Mouse (Mus musculus) ES-E14 (cell line): ENCODE data around the gene Zfp503. TPM values are rescaled to one million over a fixed set of nuclear protein-coding genes. Genes with fewer than 3 reads are reported as not detected.

Source experiments
- DNase-seq: peaks from one replicate; pipeline ENCODE4 v3.0.0-alpha.2; 2013; ENCODE audit warnings: low read depth, low spot score
- H3K27ac ChIP-seq: 2 replicates; pipeline ENCODE4 v1.5.1; 2012; ENCODE audit warnings: low read depth, mild to moderate bottlenecking, low read length, moderate library complexity, mixed read lengths; ENCODE audit not compliant: poor library complexity, insufficient read depth, severe bottlenecking
- H3K36me3 ChIP-seq: 2 replicates; pipeline ENCODE4 v1.6.1; 2012; ENCODE audit warnings: mild to moderate bottlenecking, low read length, moderate library complexity, mixed read lengths; ENCODE audit not compliant: control insufficient read depth, poor library complexity, insufficient read depth, severe bottlenecking
- H3K4me1 ChIP-seq, 2 experiments: fragments of 150-350 bp in 1 of 2; sonication (generic) in 1 of 2; 2 replicates each; pipeline ENCODE4 v1.6.1; 2012; ENCODE audit warnings: low read length in 2 of 2, mild to moderate bottlenecking in 1 of 2, mixed read lengths in 1 of 2; ENCODE audit not compliant: control insufficient read depth in 2 of 2, insufficient read depth in 2 of 2, poor library complexity in 1 of 2
- H3K4me3 ChIP-seq, 2 experiments: fragments of 150-350 bp in 1 of 2; sonication (generic) in 1 of 2; 2 replicates each; pipeline ENCODE4 v1.5.1; 2012; ENCODE audit warnings: low read length in 2 of 2, low read depth in 1 of 2, mild to moderate bottlenecking in 1 of 2, mixed read lengths in 1 of 2; ENCODE audit not compliant: insufficient read depth in 1 of 2, poor library complexity in 1 of 2, severe bottlenecking in 1 of 2
- H3K9ac ChIP-seq: 2 replicates; pipeline ENCODE4 v1.6.1; 2012; ENCODE audit warnings: low read depth, mild to moderate bottlenecking, low read length, mixed read lengths; ENCODE audit not compliant: poor library complexity, insufficient read depth, severe bottlenecking
- H3K9me3 ChIP-seq: fragments of 150-350 bp; sonication (generic); 2 replicates; pipeline ENCODE4 v1.6.1; 2012; ENCODE audit warnings: low read depth, mild to moderate bottlenecking, low read length; ENCODE audit not compliant: control insufficient read depth, insufficient read depth
- CHD2 ChIP-seq: IDR thresholded peaks from 2 replicates; pipeline ENCODE4 v1.6.1; 2014; ENCODE audit warnings: mild to moderate bottlenecking, low read depth, low read length, inconsistent platforms
- HCFC1 ChIP-seq: IDR thresholded peaks from 2 replicates; pipeline ENCODE4 v1.6.1; 2012; ENCODE audit warnings: low read length, inconsistent platforms, borderline replicate concordance; ENCODE audit not compliant: insufficient read depth
- MAFK ChIP-seq: IDR thresholded peaks from 2 replicates; pipeline ENCODE4 v1.6.1; 2014; ENCODE audit warnings: mild to moderate bottlenecking, low read depth, low read length, inconsistent platforms; ENCODE audit not compliant: insufficient read depth
- ZC3H11A ChIP-seq: IDR thresholded peaks from 2 replicates; pipeline ENCODE4 v1.6.1; 2012; ENCODE audit warnings: low read depth, mild to moderate bottlenecking, inconsistent platforms, low read length, borderline replicate concordance
- ZNF384 ChIP-seq: IDR thresholded peaks from 2 replicates; pipeline ENCODE4 v1.6.1; 2012; ENCODE audit warnings: low read depth, low read length, inconsistent platforms
- in situ Hi-C, 2 experiments: fragments of 600-800 bp; cut with MboI; formaldehyde crosslinking; loops; one replicate each; pipeline ENCODE4 v1.15.1; 2025; ENCODE audit warnings: low sequenced_read_pairs in 2 of 2, inconsistent platforms in 1 of 2; ENCODE audit not compliant: unreplicated experiment in 2 of 2
- total RNA-seq: library from RNA; depleted of rRNA; stranded (reverse); fragments of 300-350 nt; gene quantifications from 2 replicates; pipeline ENCODE4 v1.2.3, GENCODE M21; 2012

Zfp503 gene
- total RNA-seq, 1 experiment, result 1.2 TPM

DNA sequence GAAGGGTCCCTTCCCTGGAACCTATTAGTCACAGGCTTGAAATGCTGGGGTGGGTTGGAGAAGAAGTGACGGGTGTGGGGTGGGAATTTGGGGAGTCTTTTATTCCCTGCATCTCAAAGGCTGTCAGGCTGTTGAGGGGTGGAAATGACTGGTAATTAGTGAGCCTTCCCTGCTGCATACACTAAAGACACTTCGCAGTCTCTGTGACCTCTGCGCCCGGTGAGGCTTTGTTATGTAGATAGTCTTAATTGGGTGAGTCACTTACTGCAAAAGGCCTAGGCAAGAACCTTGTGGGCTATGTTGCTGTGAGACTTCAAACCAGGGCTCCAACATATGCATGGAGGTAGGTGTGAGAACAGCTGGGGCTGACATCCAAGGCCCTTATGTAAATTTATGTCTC lies 15.5 kb upstream of the Zfp503 start:
- H3K9me3 ChIP-seq, result no peaks in the 10 kb centered on the region
- H3K27ac ChIP-seq, result no peak overlapping the region
- no peak for DNase-seq
- H3K4me3 ChIP-seq, result no peak overlapping the region
- no peak overlapping the region for H3K9ac ChIP-seq
- no peaks in the 10 kb centered on the region for H3K4me1 ChIP-seq
- TF ChIP-seq CHD2, result 0 out of 2 replicates have a peak, but pooled peaks have one; percentile 16
- no peak for TF ChIP-seq ZC3H11A
- TF ChIP-seq HCFC1, result no peak
- no peak for TF ChIP-seq ZNF384
- in situ Hi-C loops, result no loop called here
- H3K36me3 ChIP-seq, result no peaks in the 10 kb centered on the region

DNA sequence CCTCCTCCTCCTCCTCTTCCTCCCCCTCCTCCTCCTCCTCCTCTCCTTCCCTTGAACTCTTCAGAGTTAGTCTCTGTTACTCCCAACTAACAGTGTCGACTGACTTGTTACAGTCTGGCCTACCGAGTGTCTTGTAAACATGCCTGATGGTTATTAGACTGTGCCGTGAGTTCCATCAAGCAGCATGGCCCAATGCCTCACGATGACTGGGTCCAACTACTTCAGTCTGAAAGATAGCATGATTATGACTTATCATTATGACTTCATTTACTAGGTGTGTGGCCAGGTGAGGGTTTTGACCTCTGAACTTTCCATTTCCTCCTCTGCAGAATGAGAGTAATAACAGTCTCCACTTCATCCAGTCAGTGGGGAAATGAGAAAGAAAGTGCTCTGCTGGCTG lies 14.2 kb upstream of the Zfp503 start:
- H3K9ac ChIP-seq, result no peak overlapping the region
- no peaks in the 10 kb centered on the region for H3K9me3 ChIP-seq
- no peak for DNase-seq
- no peak overlapping the region for H3K27ac ChIP-seq
- in situ Hi-C loops, result no loop called here
- no peak overlapping the region for H3K4me3 ChIP-seq
- H3K36me3 ChIP-seq, result no peaks in the 10 kb centered on the region
- TF ChIP-seq HCFC1 (no peak), ZNF384 (no peak), ZC3H11A (no peak), CHD2 (no peak), MAFK (no peak)
- H3K4me1 ChIP-seq, result no peaks in the 10 kb centered on the region

DNA sequence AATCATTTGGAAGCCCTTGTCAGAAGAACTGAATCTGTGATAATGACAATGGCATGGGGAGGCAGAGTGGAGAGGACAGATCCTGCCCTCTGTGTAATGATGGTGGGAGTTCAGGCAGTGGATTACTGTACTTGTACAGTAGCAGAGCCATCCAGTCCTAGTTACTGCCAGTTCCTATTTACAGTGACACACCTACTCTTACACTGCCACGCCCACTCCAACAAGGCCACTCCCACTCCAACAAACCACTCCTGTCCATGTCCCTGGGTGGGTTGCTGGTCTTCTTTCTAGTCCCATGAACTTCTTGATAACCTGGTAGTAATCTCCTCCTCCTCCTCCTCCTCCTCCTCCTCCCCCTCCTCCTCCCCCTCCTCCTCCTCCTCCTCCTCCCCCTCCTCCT lies 13.8 kb upstream of the Zfp503 start:
- no peak for DNase-seq
- in situ Hi-C loops, result no loop called here
- Histone ChIP-seq H3K4me1 (no peaks in the 10 kb centered on the region), H3K9ac (no peak overlapping the region), H3K4me3 (no peak overlapping the region), H3K27ac (no peak overlapping the region), H3K9me3 (no peaks in the 10 kb centered on the region), H3K36me3 (no peaks in the 10 kb centered on the region)
- no peak for TF ChIP-seq MAFK
- no peak for TF ChIP-seq CHD2
- no peak for TF ChIP-seq ZC3H11A
- TF ChIP-seq ZNF384, result no peak
- TF ChIP-seq HCFC1, result no peak

DNA sequence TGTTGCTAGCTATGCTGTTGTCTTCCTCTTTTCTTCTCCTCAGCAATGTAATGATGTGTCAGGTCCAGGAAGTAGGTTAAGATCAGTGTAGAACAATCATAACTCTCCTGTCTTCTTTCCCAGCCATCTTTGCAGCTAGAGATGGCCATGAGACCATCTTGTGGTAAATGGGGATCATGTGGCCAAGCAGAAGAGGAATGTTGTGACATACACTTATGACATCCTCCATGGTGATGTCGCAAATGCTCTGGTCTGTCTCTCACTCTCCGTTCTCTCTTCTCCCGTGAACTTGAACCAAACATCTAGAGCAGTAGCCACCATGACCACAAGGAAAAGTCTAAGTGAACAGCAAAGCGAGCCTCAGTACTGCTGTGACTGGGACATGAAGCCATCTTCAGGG lies 10.2 kb upstream of the Zfp503 start:
- no peaks in the 10 kb centered on the region for H3K36me3 ChIP-seq
- H3K4me1 ChIP-seq, result peaks cover 0 to 3% of the 10 kb centered on the region in 2 experiments; a peak in 1 of 4 replicates
- in situ Hi-C loops, result loop anchor here (25.0 kb wide), 2 partner anchors 813 to 1413 kb away; no protein-coding TSS in a partner anchor
- no peaks in the 10 kb centered on the region for H3K9me3 ChIP-seq
- H3K4me3 ChIP-seq, result no peak overlapping the region
- DNase-seq, result no peak
- no peak overlapping the region for H3K27ac ChIP-seq
- H3K9ac ChIP-seq, result no peak overlapping the region
- no peak for TF ChIP-seq ZC3H11A
- no peak for TF ChIP-seq ZNF384
- TF ChIP-seq CHD2, result no peak
- TF ChIP-seq MAFK, result no peak
- no peak for TF ChIP-seq HCFC1

DNA sequence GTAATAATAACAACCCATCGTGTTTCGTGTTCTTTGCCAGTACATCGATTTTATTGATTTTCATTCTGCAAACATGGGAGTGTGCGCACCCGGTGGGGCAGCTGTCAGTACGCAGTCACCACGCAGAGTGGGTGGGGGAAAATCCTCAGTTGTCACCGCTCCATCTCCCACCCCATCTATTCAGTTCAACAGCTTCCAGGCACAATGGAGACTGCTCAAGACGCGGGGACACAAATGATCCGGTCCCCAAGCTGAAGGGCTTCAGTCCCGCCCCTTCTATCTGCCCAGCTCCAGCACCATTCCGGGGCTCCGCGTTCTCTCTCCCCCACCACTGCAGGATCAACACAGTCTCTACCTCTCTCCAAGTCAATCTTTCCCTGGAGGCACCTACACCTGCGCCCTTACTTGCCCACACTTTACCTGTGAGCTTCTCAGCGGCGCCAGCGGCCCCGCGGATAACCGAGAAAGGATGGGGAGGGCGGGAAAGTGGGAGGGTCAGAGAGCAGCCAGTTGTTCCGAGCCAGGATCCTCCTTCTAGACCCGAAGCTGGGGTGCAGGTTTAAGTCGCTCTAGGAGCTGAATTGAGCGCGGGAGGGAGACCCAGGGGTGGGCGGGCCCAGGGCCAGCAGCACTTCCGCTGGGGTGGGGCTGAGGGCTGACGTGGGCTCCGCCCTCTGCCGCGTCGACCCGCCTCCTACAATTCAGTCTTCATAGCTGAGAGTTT lies 5.8 kb upstream of the Zfp503 start:
- no peak overlapping the region for H3K9ac ChIP-seq
- TF ChIP-seq HCFC1, result no peak
- peak overlapping the region; percentile 43 to 59 for H3K4me3 ChIP-seq
- no peak for DNase-seq
- H3K9me3 ChIP-seq, result no peaks in the 10 kb centered on the region
- in situ Hi-C loops, result loop anchor here (25.0 kb wide), 2 partner anchors 817 to 1417 kb away; no protein-coding TSS in a partner anchor
- H3K27ac ChIP-seq, result no peak overlapping the region
- H3K36me3 ChIP-seq, result no peaks in the 10 kb centered on the region
- H3K4me1 ChIP-seq, result peaks cover 0 to 9% of the 10 kb centered on the region in 2 experiments; a peak in 1 of 4 replicates
